Mouse (Mus musculus): ENCODE data around the gene Usp5.

GRCm38 (mm10) chr6:124863658-124864298 is 34.5 kb upstream of the Usp5 start, which contains the start of gene Gpr162:
- peak; percentile 68; the same call in 1 of the 2 replicates for TF ChIP-seq POLR2A (IDR thresholded peaks at IDR 0.05; ENCODE audit: borderline replicate concordance, extremely low read depth, insufficient read depth, insufficient read length, poor library complexity, severe bottlenecking)
- peak; percentile 16; the same call in 1 of the 2 replicates for TF ChIP-seq CTCF (IDR thresholded peaks at IDR 0.05; ENCODE audit: borderline replicate concordance, extremely low read depth, insufficient read depth, insufficient read length)

All from brain, embryonic 14.5 days (tissue).